Mouse (Mus musculus) liver, embryonic 13.5 days (tissue): ENCODE measurements around the gene Pdcd4. TPM values are rescaled to one million over a fixed set of nuclear protein-coding genes. Genes with fewer than 3 reads are reported as not detected.
A peak's percentile ranks its signal among the peaks of the same experiment; 100 is the strongest.

Source experiments
- ATAC-seq: fragments of 200-750 bp; cut with Nextera tagmentation; 2 replicates; pipeline ENCODE4 v1.8.0; 2017; ENCODE audit warnings: low read depth, mild to moderate bottlenecking, moderate number of reproducible peaks, moderate library complexity
- DNase-seq: peaks from one replicate; pipeline ENCODE4 v3.0.0; 2022
- H3K27ac ChIP-seq: fragments of 300-500 bp; sonication (generic); 2 replicates; pipeline ENCODE4 v1.5.1; 2015; ENCODE audit warnings: moderate library complexity, mild to moderate bottlenecking, inconsistent platforms
- H3K27me3 ChIP-seq: fragments of 300-500 bp; sonication (generic); 2 replicates; pipeline ENCODE4 v1.6.1; 2015; ENCODE audit warnings: mild to moderate bottlenecking, inconsistent platforms
- H3K36me3 ChIP-seq: fragments of 300-500 bp; sonication (generic); 2 replicates; pipeline ENCODE4 v1.6.1; 2015; ENCODE audit warnings: mild to moderate bottlenecking, inconsistent platforms
- H3K4me1 ChIP-seq: fragments of 300-500 bp; sonication (generic); replicated peaks from 2 replicates; pipeline ENCODE4 v1.6.1; 2015; ENCODE audit warnings: inconsistent platforms
- H3K4me2 ChIP-seq: fragments of 300-500 bp; sonication (generic); 2 replicates; pipeline ENCODE4 v1.6.1; 2015; ENCODE audit warnings: inconsistent platforms, mild to moderate bottlenecking, moderate library complexity
- H3K4me3 ChIP-seq: fragments of 300-500 bp; sonication (generic); replicated peaks from 2 replicates; pipeline ENCODE4 v1.5.1; 2015; ENCODE audit warnings: mild to moderate bottlenecking, inconsistent platforms
- H3K9ac ChIP-seq: fragments of 300-500 bp; sonication (generic); 2 replicates; pipeline ENCODE4 v1.6.1; 2015; ENCODE audit warnings: mild to moderate bottlenecking, inconsistent platforms
- H3K9me3 ChIP-seq: fragments of 300-500 bp; sonication (generic); replicated peaks from 2 replicates; pipeline ENCODE4 v1.6.1; 2016; ENCODE audit warnings: inconsistent platforms
- WGBS: fragments of 180-500 bp; shearing (Covaris S2); methylation state at CpG from one replicate; pipeline ENCODE4 v1.1.7; 2015; ENCODE audit not compliant: insufficient replicate concordance; 5-methylcytosine and 5-hydroxymethylcytosine counted together
- polyA plus RNA-seq: library from polyadenylated mRNA; unstranded; fragments of >200 nt; fragmentation: Nextera tagmentation; extraction: Ambion mirVana; gene quantifications from 2 replicates; pipeline ENCODE4 v1.2.1, GENCODE M21; 2015

Pdcd4 gene
- polyA plus RNA-seq = 19.3 and 23.4 TPM in 2 replicates

DNA sequence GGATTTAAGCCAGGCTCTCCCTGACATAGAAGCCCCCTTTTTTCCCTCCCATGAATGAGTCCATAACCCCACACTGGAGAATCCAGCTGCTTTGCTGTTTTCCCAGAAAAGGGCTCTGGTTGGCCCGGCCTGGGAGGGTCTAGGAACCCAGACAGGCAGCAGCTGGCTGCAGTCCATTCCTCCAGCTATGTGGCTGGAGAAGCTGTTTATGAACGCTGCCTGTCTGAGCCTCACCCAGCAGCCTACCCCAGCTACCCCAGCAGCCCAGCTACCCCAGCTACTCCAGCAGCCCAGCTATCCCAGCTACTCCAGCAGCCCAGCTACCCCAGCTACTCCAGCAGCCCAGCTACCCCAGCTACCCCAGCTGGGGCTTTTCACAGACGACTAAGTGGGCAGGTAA lies at the start of gene Pdcd4:
Gene Pdcd4, plus strand, starts transcription at position 171 of the 400 bp plus-strand sequence.
- ATAC-seq (no peak), DNase-seq (no peak)
- Histone ChIP-seq H3K4me1 (peaks cover 91% of the 10 kb centered on the region), H3K36me3 (no peaks in the 10 kb centered on the region), H3K4me3 (no peak within 1 kb of the TSS), H3K27me3 (no peaks in the 10 kb centered on the region), H3K4me2 (peak within 1 kb of the TSS; percentile 15), H3K9me3 (no peaks in the 10 kb centered on the region), H3K9ac (peak within 1 kb of the TSS; percentile 45), H3K27ac (peak within 1 kb of the TSS; percentile 87)
- 51% methylated on average over 3 of the region's 3 CpGs for WGBS

- WGBS = 73% methylated on average over 8 of the region's 8 CpGs
- H3K4me3 ChIP-seq = no peak overlapping the region
- no peak for ATAC-seq
Measured at GRCm38 (mm10) chr19:53843972-53844371, 48.1 kb upstream of the Pdcd4 start.

GRCm38 (mm10) chr19:53848272-53848995 lies 43.6 kb upstream of the Pdcd4 start:
- Histone ChIP-seq H3K27ac (no peak overlapping the region), H3K4me1 (peaks cover 21% of the 10 kb centered on the region), H3K4me3 (no peak overlapping the region), H3K9me3 (no peaks in the 10 kb centered on the region), H3K9ac (no peak overlapping the region), H3K36me3 (no peaks in the 10 kb centered on the region), H3K27me3 (no peaks in the 10 kb centered on the region), H3K4me2 (no peak overlapping the region)
- ATAC-seq = peak; percentile 80
- WGBS = 62% methylated on average over 10 of the region's 10 CpGs
- peak; percentile 33 for DNase-seq

More at GRCm38 (mm10) chr19:53843972-53844371, 48.1 kb upstream of the Pdcd4 start:
- Histone ChIP-seq H3K9me3 (no peaks in the 10 kb centered on the region), H3K4me1 (peaks cover 9% of the 10 kb centered on the region), H3K27ac (no peak overlapping the region), H3K27me3 (no peaks in the 10 kb centered on the region), H3K36me3 (no peaks in the 10 kb centered on the region), H3K4me2 (no peak overlapping the region), H3K9ac (no peak overlapping the region)
- DNase-seq = no peak

- H3K4me3 ChIP-seq = no peak overlapping the region
- no peak for DNase-seq
- no peak overlapping the region for H3K4me2 ChIP-seq
- H3K27me3 ChIP-seq = no peaks in the 10 kb centered on the region
- H3K9ac ChIP-seq = no peak overlapping the region
- ATAC-seq = no peak
- H3K27ac ChIP-seq = no peak overlapping the region
- WGBS = 65% methylated on average over 18 of the region's 18 CpGs
- H3K9me3 ChIP-seq = no peaks in the 10 kb centered on the region
- H3K4me1 ChIP-seq = peaks cover 21% of the 10 kb centered on the region
- no peaks in the 10 kb centered on the region for H3K36me3 ChIP-seq
Measured at GRCm38 (mm10) chr19:53850166-53850922, 41.7 kb upstream of the Pdcd4 start.

GRCm38 (mm10) chr19:53851352-53851751 lies 40.7 kb upstream of the Pdcd4 start:
- no peaks in the 10 kb centered on the region for H3K9me3 ChIP-seq
- no peaks in the 10 kb centered on the region for H3K36me3 ChIP-seq
- ATAC-seq (no peak), DNase-seq (no peak)
- no peak overlapping the region for H3K9ac ChIP-seq
- peaks cover 4% of the 10 kb centered on the region; the same call in 1 of the 2 replicates for H3K27me3 ChIP-seq
- no peak overlapping the region for H3K27ac ChIP-seq
- H3K4me3 ChIP-seq = no peak overlapping the region
- 83% methylated on average over 13 of the region's 13 CpGs for WGBS
- peaks cover 21% of the 10 kb centered on the region for H3K4me1 ChIP-seq
- H3K4me2 ChIP-seq = no peak overlapping the region

DNA sequence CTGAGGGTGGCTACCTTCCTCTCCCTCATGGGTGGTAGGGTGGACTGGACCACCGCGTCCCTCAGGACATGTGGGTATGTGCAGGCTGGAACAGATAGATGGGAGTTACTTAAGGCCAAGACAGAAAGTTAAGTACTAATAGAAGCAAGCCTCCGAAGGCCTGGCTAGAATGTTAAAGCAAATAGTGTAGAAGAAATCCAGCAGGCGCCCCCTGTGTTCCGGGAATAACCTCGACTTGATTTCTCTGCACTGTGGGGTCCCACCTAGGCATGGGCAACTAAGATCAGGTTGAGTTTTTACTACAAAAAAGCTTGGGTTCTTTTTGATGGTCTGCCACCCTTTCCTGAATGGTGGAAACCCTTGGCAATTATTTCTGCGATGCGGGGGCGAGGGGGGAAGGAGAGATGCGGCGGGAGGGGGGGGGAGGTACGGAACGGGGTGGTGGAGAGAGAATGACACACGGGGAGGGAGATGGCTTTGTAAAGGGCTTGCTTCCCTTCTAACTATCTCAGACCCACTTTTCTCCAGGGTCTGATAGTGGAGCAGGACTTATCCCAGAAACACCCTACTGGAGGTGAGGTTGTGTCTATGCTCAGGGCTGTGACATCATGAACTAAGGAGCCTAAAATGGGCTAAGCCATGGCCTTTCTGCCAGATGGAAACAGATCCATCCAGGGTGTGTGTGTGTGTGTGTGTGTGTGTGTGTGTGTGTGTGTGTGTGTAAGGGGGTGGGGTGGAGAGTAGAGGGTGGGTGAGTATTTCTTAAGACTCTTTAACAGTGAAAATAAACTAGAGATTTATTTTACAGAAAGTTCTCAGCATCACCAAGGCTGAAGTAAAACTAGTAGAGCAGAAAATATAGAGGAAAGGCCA lies 40.0 kb upstream of the Pdcd4 start:
- Histone ChIP-seq H3K27ac (no peak overlapping the region), H3K4me1 (peaks cover 22% of the 10 kb centered on the region), H3K27me3 (peaks cover 4% of the 10 kb centered on the region; the same call in 1 of the 2 replicates), H3K9me3 (no peaks in the 10 kb centered on the region), H3K4me2 (no peak overlapping the region), H3K36me3 (no peaks in the 10 kb centered on the region), H3K9ac (no peak overlapping the region), H3K4me3 (no peak overlapping the region)
- 78% methylated on average over 14 of the region's 14 CpGs for WGBS
- DNase-seq (no peak), ATAC-seq (no peak)

DNA sequence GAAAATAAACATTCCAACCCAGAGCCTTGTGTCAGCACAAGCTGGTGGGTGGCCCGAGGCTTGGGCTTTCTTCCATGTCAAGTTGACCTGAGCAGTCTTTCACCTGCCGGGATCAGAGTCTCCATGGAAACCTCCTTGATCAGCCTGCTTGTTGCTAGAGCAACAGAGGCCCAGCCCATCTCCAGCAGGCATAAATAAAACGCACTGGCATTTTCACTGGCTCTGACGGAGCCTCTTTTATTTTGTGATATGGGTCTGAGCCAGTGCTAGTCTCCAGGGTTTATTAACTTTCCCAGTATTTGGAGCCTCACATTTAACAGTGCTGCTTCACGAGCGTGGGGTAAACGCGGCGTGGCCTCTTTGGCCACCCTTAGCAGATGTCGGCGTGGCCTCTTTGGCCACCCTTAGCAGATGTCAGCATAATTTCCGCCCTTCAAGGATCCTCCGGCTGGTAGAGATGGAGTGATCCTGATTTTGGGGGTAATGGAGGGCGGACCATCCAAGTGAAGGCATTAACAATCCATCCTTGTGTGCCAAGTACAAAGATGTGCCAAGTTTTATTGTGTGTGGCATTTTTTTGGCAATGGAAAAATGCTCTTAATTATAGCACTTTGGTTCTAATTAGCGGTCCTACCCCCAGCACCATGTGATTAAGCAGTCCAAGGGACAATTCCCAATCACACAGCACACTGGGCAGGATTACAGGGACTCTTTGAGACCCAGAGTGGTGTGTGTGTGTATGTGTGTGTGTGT lies 39.2 kb upstream of the Pdcd4 start:
- Histone ChIP-seq H3K4me3 (no peak overlapping the region), H3K36me3 (no peaks in the 10 kb centered on the region), H3K9me3 (no peaks in the 10 kb centered on the region), H3K27me3 (peaks cover 4% of the 10 kb centered on the region; the same call in 1 of the 2 replicates), H3K4me2 (no peak overlapping the region), H3K4me1 (peaks cover 30% of the 10 kb centered on the region), H3K9ac (no peak overlapping the region), H3K27ac (no peak overlapping the region)
- ATAC-seq (no peak), DNase-seq (no peak)
- WGBS = 74% methylated on average over 15 of the region's 15 CpGs

GRCm38 (mm10) chr19:53854978-53855377 lies 37.1 kb upstream of the Pdcd4 start:
- ATAC-seq (no peak), DNase-seq (no peak)
- peaks cover 34% of the 10 kb centered on the region for H3K4me1 ChIP-seq
- H3K9ac ChIP-seq = no peak overlapping the region
- H3K4me2 ChIP-seq = no peak overlapping the region
- H3K27me3 ChIP-seq = peaks cover 4% of the 10 kb centered on the region; the same call in 1 of the 2 replicates
- WGBS = 56% methylated on average over 4 of the region's 4 CpGs
- no peak overlapping the region for H3K27ac ChIP-seq
- no peak overlapping the region for H3K4me3 ChIP-seq
- no peaks in the 10 kb centered on the region for H3K36me3 ChIP-seq
- no peaks in the 10 kb centered on the region for H3K9me3 ChIP-seq

- peaks cover 4% of the 10 kb centered on the region; the same call in 1 of the 2 replicates for H3K27me3 ChIP-seq
- no peak for ATAC-seq
- 69% methylated on average over 5 of the region's 5 CpGs for WGBS
Measured at GRCm38 (mm10) chr19:53855781-53856180, 36.2 kb upstream of the Pdcd4 start.

GRCm38 (mm10) chr19:53856794-53857193 lies 35.2 kb upstream of the Pdcd4 start:
- H3K4me2 ChIP-seq = no peak overlapping the region
- no peak for ATAC-seq
- no peak overlapping the region for H3K9ac ChIP-seq
- 80% methylated on average over 9 of the region's 9 CpGs for WGBS
- H3K4me1 ChIP-seq = peaks cover 28% of the 10 kb centered on the region
- H3K9me3 ChIP-seq = no peaks in the 10 kb centered on the region
- no peak overlapping the region for H3K27ac ChIP-seq
- no peak for DNase-seq
- no peak overlapping the region for H3K4me3 ChIP-seq
- H3K36me3 ChIP-seq = no peaks in the 10 kb centered on the region
- H3K27me3 ChIP-seq = peaks cover 4% of the 10 kb centered on the region; the same call in 1 of the 2 replicates

More at GRCm38 (mm10) chr19:53855781-53856180, 36.2 kb upstream of the Pdcd4 start:
- Histone ChIP-seq H3K9me3 (no peaks in the 10 kb centered on the region), H3K4me2 (no peak overlapping the region), H3K9ac (no peak overlapping the region), H3K36me3 (no peaks in the 10 kb centered on the region), H3K4me1 (peaks cover 28% of the 10 kb centered on the region), H3K27ac (no peak overlapping the region), H3K4me3 (no peak overlapping the region)
- DNase-seq = no peak
